Mouse (Mus musculus): ENCODE data around the gene Cxcl10. TPM values are rescaled to one million over a fixed set of nuclear protein-coding genes. Genes with fewer than 3 reads are reported as not detected.

Cxcl10 gene
- total RNA-seq, 2 experiments from 2014 or later = 0.76 to 1.0 TPM

DNA sequence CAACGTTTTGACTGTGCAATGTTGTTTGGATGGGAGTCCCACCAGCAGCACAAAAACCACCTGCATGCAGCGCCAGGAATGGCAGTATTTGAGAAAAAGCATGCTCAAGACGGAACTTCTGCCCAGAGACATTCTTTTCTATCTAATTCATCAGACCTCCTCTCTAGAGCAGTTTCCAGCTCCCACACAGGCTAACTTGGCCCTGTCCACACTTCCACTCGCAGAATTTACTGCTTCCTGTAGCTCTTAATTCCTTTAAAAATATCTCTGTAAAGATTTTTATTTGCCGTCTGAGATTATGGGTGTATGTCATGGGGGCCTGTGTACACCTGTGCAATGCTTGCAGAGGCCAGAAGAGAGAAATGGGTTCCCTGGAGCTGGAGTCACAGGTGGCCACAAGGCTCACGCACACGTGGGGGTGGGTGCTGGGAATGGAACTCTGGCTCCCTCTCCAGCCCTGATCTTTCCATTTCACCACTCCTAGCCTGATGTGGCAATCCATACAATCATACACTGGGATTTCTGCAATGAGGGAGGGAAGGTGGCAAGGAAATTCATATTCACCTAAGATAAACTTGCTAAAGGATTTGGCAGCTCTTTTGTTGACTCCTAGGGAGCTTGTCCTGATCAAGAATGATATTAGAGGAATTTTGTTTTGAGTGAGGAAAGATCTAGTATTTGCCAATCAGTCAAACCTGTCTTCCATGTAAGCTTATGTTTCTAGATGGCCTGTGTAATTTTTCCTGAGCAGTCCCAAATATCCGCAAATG, 26.9 kb downstream of the Cxcl10 start:
- DNase-seq (ENCODE audit: low spot score in 2 of 2) = no peak

DNA sequence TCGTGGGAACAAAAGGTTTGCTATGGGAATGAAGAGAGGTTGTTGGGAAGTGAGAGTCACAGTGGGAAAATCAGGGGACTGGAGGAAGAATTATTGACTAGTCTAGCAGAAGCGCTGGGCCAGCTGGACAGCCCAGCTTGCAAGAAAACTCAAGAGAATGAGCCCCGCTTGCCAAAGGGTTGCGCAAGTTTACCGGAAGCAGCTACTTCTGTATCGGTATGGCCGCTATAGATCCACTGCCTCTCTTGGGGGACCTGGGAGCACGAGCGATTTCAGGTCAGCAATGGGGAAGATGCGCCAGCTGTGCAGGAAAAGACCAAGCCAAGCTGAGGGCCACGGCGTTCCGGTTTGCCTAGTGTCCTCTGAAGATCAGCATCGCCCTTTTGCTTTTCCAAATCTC, 30.1 kb downstream of the Cxcl10 start:
- DNase-seq (ENCODE audit: low spot score in 2 of 2) = peak in 1 of 2 experiments; percentile 42

DNA sequence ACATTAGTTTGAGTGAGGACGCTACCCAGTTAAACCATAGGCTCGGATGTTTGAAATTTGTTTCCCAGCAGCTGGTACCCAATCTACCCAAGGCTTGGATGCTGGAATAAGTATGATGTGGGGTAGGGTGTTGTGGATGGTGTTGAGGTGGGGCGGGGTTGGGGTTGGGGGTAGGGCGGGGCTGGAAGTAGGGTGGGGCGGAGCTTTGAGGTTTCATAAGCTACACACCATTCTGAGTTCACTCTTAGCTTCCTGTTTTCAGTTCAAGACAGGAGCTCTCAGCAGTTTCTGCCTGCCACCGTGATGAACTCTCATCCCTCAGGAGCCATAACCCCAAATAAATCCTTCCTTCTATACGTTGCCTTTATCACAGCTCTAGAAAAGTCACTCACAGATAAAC, 30.6 kb downstream of the Cxcl10 start:
- no peak for DNase-seq (ENCODE audit: low spot score in 2 of 2)

DNA sequence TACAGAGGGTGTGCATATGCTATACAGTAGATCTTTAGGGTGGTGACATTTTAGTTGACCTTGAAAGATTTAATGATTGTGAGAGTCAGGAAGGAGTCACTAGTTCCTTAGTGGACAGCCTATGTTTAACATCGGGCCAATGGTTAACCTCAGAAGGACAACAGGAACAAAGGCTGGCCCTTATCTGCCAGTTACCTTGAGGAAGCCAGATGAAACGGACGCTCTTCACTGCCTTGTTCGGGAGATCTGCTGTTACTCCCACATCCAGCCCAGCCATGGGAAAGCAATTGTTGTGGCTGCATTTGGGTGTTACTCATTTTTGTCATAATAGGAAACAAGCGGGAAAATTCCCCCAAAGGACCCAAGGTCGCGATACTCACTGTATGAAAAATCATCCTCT, 34.9 kb downstream of the Cxcl10 start:
- DNase-seq (ENCODE audit: low spot score in 2 of 2) = no peak

DNA sequence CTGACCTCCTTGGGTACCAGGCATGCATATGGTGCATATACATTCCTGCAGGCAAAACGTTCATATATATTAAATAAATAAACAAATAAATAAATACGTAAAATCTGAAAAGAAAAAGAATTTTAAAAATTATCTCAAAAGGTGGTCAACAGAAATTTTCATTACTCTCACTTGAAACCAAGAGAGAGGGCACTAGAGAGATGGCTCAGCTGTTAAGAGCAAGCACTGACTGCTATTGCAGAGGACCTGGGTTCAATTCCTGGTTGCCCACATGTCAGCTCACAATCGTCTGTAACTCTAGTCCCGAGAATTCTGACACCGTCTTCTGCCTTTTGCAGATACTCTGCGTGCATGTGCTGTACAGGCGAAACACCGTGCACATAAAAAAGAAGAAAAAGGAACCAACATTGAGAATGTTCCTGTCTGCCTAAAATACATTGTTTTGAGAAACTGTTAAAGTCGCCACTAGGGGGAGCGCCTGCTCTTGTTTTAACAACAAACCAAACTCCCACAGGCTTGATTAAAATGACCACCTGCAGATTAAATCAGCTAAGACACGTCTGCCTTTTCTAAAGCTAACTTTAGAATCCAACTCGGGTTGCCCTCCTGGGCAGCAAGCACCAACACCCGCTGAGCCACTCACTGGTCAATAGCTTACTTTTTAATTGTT, 36.5 kb downstream of the Cxcl10 start:
- peak; percentile 73 to 91 for DNase-seq (ENCODE audit: low spot score in 2 of 2)

DNA sequence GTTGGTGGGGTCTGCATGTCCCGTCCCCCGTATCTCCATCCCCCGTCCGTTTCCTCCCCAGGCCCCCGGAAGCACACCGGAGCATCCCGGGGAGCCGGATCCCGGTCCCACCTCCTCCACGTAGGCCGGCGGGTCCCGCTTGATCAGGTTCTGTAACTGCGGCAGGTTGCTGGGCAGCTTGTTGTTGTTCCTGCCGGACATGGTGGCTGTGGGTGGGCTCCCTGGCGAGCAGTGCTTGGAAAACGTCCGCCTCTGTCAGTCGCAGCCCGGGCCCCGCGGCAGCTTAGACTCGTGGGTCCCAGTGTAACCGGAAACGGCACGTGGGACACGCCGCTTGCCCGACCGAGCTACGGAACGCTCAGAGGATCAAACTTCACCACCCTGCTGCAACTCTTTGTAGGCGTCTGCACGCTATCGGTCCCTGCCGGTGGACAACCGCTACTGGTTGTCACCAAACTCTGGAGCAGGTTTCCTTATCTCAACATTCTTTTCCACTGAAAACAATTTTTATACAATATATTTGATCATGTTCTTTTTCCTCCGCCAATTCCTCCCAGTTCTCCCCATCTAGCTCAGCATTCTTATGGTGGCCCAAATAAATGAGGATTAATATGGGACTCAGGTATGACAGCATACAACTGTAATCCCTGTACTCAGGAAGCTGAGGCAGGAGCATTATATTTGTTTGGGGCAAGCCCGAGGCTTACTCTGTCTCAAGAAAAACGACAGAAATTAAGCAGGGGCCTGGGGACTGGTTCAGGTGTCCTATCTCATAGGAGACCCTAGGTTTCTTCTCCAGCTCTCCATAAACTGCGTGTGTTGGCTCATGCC, 38.8 kb downstream of the Cxcl10 start, which contains the start of gene Sdad1:
Sdad1 (minus strand) TSS at position 799 of the 831 bp plus-strand sequence.
- peak; percentile 85 to 93 for DNase-seq (ENCODE audit: low spot score in 2 of 2)

DNA sequence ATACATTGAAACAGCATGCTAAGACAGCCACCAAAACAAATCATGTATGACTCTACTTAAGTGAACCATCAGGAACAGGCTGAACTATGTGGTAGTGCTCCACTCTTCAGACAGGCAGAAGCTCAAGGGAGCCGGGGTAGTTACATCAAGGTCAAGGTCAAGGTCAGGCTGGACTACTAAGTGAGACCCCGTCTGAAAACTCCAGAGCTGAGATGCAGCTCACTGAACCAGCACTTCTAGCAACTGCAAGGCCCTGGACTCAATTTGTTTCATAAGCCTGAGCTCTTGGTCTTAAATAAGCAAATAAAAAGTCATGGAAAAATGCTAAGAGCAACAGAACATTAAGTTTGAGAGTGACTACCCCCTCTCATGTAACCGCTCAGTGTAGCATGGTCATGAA, 44.4 kb downstream of the Cxcl10 start:
- no peak for DNase-seq (ENCODE audit: low spot score in 2 of 2)

DNA sequence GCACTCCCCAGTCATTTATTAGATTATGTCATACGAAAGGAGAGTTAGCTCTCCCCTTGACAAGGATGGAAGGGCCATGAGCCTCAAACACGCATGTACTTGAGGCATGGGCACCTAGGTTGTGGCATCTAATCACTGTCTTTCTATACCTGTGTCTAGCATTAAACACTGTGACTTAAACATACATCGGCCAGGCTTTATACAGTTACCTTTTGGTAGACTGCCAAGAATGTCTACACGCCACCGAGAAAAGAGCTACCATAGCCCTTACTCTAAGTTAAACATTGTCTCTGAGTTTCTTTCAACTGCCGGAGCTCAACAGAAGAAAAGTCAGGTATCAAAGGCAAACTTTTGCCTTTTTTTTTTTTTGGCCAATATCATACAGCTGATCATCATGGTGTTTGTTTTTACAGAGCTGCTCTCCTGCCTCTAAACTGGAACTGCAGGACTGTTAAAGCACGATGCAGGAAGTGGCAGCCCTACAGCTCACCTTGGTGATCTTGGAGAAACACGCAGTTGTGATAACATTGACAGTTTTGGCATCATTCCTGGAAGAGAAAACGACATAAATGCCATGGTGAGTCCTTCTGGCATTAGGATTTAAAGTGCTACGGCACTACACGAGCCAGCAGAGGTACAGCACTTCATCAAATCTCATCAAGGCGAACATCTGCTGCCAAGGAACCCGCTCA, 46.4 kb downstream of the Cxcl10 start:
- no peak for DNase-seq (ENCODE audit: low spot score in 2 of 2)

Other genes with a start within 250 kb of the Cxcl10 start
- 10 to 100 TPM; 75.5 to 85.8 TPM for gene Uso1, start 211.0 kb downstream of the Cxcl10 start, total RNA-seq (2021)
- gene U90926, start 133.5 kb downstream of the Cxcl10 start, total RNA-seq (2021) = not detected
- gene Ppef2, start 92.6 kb downstream of the Cxcl10 start, total RNA-seq (2021) = under 1 TPM; 0.08 to 0.29 TPM
- 10 to 100 TPM; 16.6 to 16.7 TPM for gene Naaa, start 70.7 kb downstream of the Cxcl10 start, total RNA-seq (2021)
- gene Sdad1, start 38.4 kb downstream of the Cxcl10 start, total RNA-seq (2021) = 10 to 100 TPM; 25.5 to 28.4 TPM
- 1 to 10 TPM; 5.0 to 8.4 TPM for gene Cxcl9, start 20.8 kb downstream of the Cxcl10 start, total RNA-seq (2021)
- 100 to 1,000 TPM; 257 to 310 TPM for gene Art3, start 17.1 kb downstream of the Cxcl10 start, total RNA-seq (2021)
- 10 to 100 TPM; 22.6 to 25.6 TPM for gene Nup54, start 86.3 kb upstream of the Cxcl10 start, total RNA-seq (2021)
- gene Scarb2, start 157.9 kb upstream of the Cxcl10 start, total RNA-seq (2021) = 10 to 100 TPM; 90.2 to 96.8 TPM
- gene Fam47e, start 206.2 kb upstream of the Cxcl10 start, total RNA-seq (2021) = not detected